34 mouse cellular contexts compared by ENCODE assay signal in genomic region chr9:115937915-115938314, GRCm38 (mm10). TPM values are rescaled to one million over a fixed set of nuclear protein-coding genes. Genes with fewer than 3 reads are reported as not detected.
DNase-seq lines count a peak whose midpoint lies in the region; ATAC-seq and TF ChIP-seq lines count a peak whose summit lies in the region.
"Had no signal": no experiment of that assay in that cellular context is flagged by ENCODE, and none has a peak within 500 bp of the region (broad histone marks: within the 10 kb centered on the region; RNA-seq: fewer than 3 reads in every experiment).

No protein-coding gene starts in this region.

- TF ChIP-seq POLR2A in heart, adult 2 months (IDR thresholded peaks at IDR 0.05; ENCODE audit: insufficient read depth, low read depth, low read length), result no peak

- no peak overlapping the region for H3K27ac ChIP-seq in heart, adult 2 months
- H3K27ac ChIP-seq in left cerebral cortex, adult 2 months, result no peak overlapping the region; the same call in 1 of the 2 replicates
- H3K27ac ChIP-seq: embryonic facial prominence, embryonic 10.5 days; embryonic facial prominence, embryonic 15.5 days; forebrain, embryonic 12.5 days; heart, embryonic 13.5 days; hindbrain, embryonic 15.5 days; liver, embryonic 14.5 days; macrophage; midbrain, embryonic 13.5 days; neural tube, embryonic 15.5 days had no signal

- TF ChIP-seq CTCF in heart, adult 2 months (IDR thresholded peaks at IDR 0.05), result peak; percentile 17; the same call in 1 of the 2 replicates
- peak; percentile 25 for TF ChIP-seq CTCF in left cerebral cortex, adult 2 months (IDR thresholded peaks at IDR 0.05)

- H3K4me3 ChIP-seq in heart, adult 2 months, result no peak overlapping the region
- no peak overlapping the region for H3K4me3 ChIP-seq in left cerebral cortex, adult 2 months
- H3K4me3 ChIP-seq: embryonic facial prominence, embryonic 10.5 days; embryonic facial prominence, embryonic 15.5 days; forebrain, embryonic 12.5 days; heart, embryonic 13.5 days; hindbrain, embryonic 15.5 days; midbrain, embryonic 13.5 days; neural tube, embryonic 15.5 days had no signal

- intact Hi-C loops in heart, adult 2 months (cut with DNase I), result no loop called here
- intact Hi-C loops in left cerebral cortex, adult 2 months (cut with DNase I), result loop anchor here (2.0 kb wide), 1 partner anchor 599 kb away; no protein-coding TSS in a partner anchor

- ATAC-seq in CD4-positive, CD25-positive, alpha-beta regulatory T cell, adult 4 months, result no peak
- ATAC-seq: intestine, embryonic 16.5 days; midbrain, embryonic 13.5 days had no signal

- H3K4me1 ChIP-seq in heart, adult 2 months (ENCODE audit: control insufficient read depth, insufficient read depth, low read length), result no peaks in the 10 kb centered on the region

- DNase-seq in heart, adult 2 months, result no peak
- no peak for DNase-seq in heart, adult 8-10 months (ENCODE audit: low spot score)
- DNase-seq in left cerebral cortex, adult 2 months (ENCODE audit: extremely low spot score in 1 of 2, low spot score in 2 of 2), result no peak
- no peak for DNase-seq in left cerebral cortex, adult 11 months (ENCODE audit: low spot score)
- peak; percentile 21 for DNase-seq in ES-CJ7 (ENCODE audit: low read depth, low spot score)
- peak; percentile 5 for DNase-seq in induced T-regulatory cell, adult 2 months (ENCODE audit: low read depth)
- DNase-seq in cerebellum, postnatal 36 days, result no peak
- DNase-seq: adrenal gland, postnatal 25 days; cerebellum, adult 2 months; cerebellum, postnatal 14 days; gastrocnemius, postnatal 36 days; heart, adult 18-20 months; heart, postnatal 10 days; kidney, adult 9 months; kidney, postnatal 14 days; layer of hippocampus, postnatal 36 days; liver; lung, adult 2 months; lung, postnatal 10 days; thymus, postnatal 14 days had no signal

- H3K79me2 ChIP-seq in heart, adult 2 months (replicated peaks; ENCODE audit: control insufficient read depth, insufficient read depth, low read length), result no peaks in the 10 kb centered on the region

- WGBS in heart, adult 2 months, result 93% methylated on average over 5 of the region's 5 CpGs

- no peaks in the 10 kb centered on the region for H3K36me3 ChIP-seq in heart, adult 2 months (ENCODE audit: control insufficient read depth, insufficient read depth, low read length)
- H3K36me3 ChIP-seq: embryonic facial prominence, embryonic 10.5 days; embryonic facial prominence, embryonic 15.5 days; forebrain, embryonic 12.5 days; G1E; heart, embryonic 13.5 days; hindbrain, embryonic 15.5 days; midbrain, embryonic 13.5 days; neural tube, embryonic 15.5 days had no signal

- H3K9ac ChIP-seq in heart, adult 2 months (ENCODE audit: low read depth, low read length), result no peak overlapping the region
- H3K9ac ChIP-seq: embryonic facial prominence, embryonic 15.5 days; forebrain, embryonic 12.5 days; heart, embryonic 13.5 days; hindbrain, embryonic 15.5 days; liver, embryonic 14.5 days; midbrain, embryonic 13.5 days; neural tube, embryonic 15.5 days had no signal

- H3K27me3 ChIP-seq in heart, adult 2 months (ENCODE audit: control insufficient read depth, insufficient read depth, low read length), result no peaks in the 10 kb centered on the region
- H3K27me3 ChIP-seq: embryonic facial prominence, embryonic 15.5 days; forebrain, embryonic 12.5 days; heart, embryonic 13.5 days; hindbrain, embryonic 15.5 days; neural tube, embryonic 15.5 days had no signal

- TF ChIP-seq EP300 in heart, adult 2 months (IDR thresholded peaks at IDR 0.05; ENCODE audit: insufficient read depth, low read depth, low read length), result no peak

RNA-seq across cellular contexts. Expression of gene Gadl1, which starts 28.7 kb away (rescaled TPM):
- total RNA-seq in heart, adult 2 months (2021), result not detected
- 0.16 TPM in 1 of 2 replicates, not detected in the other for polyA plus RNA-seq in heart, adult 2 months (2012; rRNA removed)
- under 1 TPM in 1 of 4 experiments, not detected in 3; 0.20 TPM for total RNA-seq in heart, adult 8-10 months (2022)
- under 1 TPM; 0.57 to 0.61 TPM for total RNA-seq in left cerebral cortex, adult 2 months (2021)
- polyA plus RNA-seq in CD4-positive, CD25-positive, alpha-beta regulatory T cell, adult 4 months (2017; shearing (Covaris generic)), result not detected
- total RNA-seq: heart, adult 18-20 months; megakaryocyte-erythroid progenitor cell, adult 5-6 weeks had no signal
- polyA plus RNA-seq: G1E; macrophage; spleen, adult 2 months had no signal

Comparison
In these comparisons a context has a peak if more than half of its experiments do, and no peak if none do; other contexts are left out.
1. DNase-seq: peak in ES-CJ7 (single experiment) and induced T-regulatory cell, adult 2 months (single experiment); none in heart, adult 2 months (0 of 2), heart, adult 8-10 months (single experiment), left cerebral cortex, adult 2 months (0 of 2), left cerebral cortex, adult 11 months (single experiment) and cerebellum, postnatal 36 days (0 of 2).